Mouse (Mus musculus) limb, embryonic 11.5 days (tissue): ENCODE measurements around the gene Rdh1. TPM values are rescaled to one million over a fixed set of nuclear protein-coding genes. Genes with fewer than 3 reads are reported as not detected.
A peak's percentile ranks its signal among the peaks of the same experiment; 100 is the strongest.

Source experiments
- ATAC-seq: fragments of 200-750 bp; cut with Nextera tagmentation; 2 replicates; pipeline ENCODE4 v1.8.0; 2017; ENCODE audit warnings: low read depth; ENCODE audit not compliant: insufficient number of reproducible peaks, low FRiP score, low TSS enrichment
- DNase-seq: peaks from one replicate; pipeline ENCODE4 v3.0.0-alpha.2; 2015; ENCODE audit warnings: low spot score
- H3K27ac ChIP-seq: fragments of 300-500 bp; sonication (generic); replicated peaks from 2 replicates; pipeline ENCODE4 v1.5.1; 2014; ENCODE audit warnings: low read depth, mild to moderate bottlenecking, low read length
- H3K27me3 ChIP-seq: fragments of 300-500 bp; sonication (generic); 2 replicates; pipeline ENCODE4 v1.6.1; 2014; ENCODE audit warnings: mild to moderate bottlenecking, low read length, mixed read lengths; ENCODE audit not compliant: control insufficient read depth, insufficient read depth
- H3K36me3 ChIP-seq: fragments of 300-500 bp; sonication (generic); 2 replicates; pipeline ENCODE4 v1.6.1; 2014; ENCODE audit warnings: mild to moderate bottlenecking, low read length, moderate library complexity, mixed read lengths; ENCODE audit not compliant: control insufficient read depth, insufficient read depth
- H3K4me1 ChIP-seq: fragments of 300-500 bp; sonication (generic); 2 replicates; pipeline ENCODE4 v1.6.1; 2014; ENCODE audit warnings: low read length, mixed read lengths; ENCODE audit not compliant: control insufficient read depth, insufficient read depth
- H3K4me2 ChIP-seq: fragments of 300-500 bp; sonication (generic); 2 replicates; pipeline ENCODE4 v1.6.1; 2014; ENCODE audit warnings: low read depth, mild to moderate bottlenecking, moderate library complexity; ENCODE audit not compliant: severe bottlenecking
- H3K4me3 ChIP-seq: fragments of 300-500 bp; sonication (generic); 2 replicates; pipeline ENCODE4 v1.5.1; 2014; ENCODE audit warnings: low read depth, low read length
- H3K9ac ChIP-seq: fragments of 300-500 bp; sonication (generic); 2 replicates; pipeline ENCODE4 v1.6.1; 2014; ENCODE audit warnings: mild to moderate bottlenecking, low read length
- H3K9me3 ChIP-seq: fragments of 300-500 bp; sonication (generic); 2 replicates; pipeline ENCODE4 v1.6.1; 2016; ENCODE audit warnings: low read length; ENCODE audit not compliant: control insufficient read depth
- WGBS: fragments of 180-500 bp; shearing (Covaris S2); extraction: QIAGEN DNeasy Blood & Tissue Kit; methylation state at CpG from one replicate; pipeline ENCODE4 v1.1.7; 2014; 5-methylcytosine and 5-hydroxymethylcytosine counted together
- polyA plus RNA-seq: library from polyadenylated mRNA; unstranded; fragments of >200 nt; fragmentation: Nextera tagmentation; extraction: Ambion mirVana; gene quantifications from 2 replicates; pipeline ENCODE4 v1.2.1, GENCODE M21; 2014

Rdh1 gene
- polyA plus RNA-seq, result not detected in 2 replicates

DNA sequence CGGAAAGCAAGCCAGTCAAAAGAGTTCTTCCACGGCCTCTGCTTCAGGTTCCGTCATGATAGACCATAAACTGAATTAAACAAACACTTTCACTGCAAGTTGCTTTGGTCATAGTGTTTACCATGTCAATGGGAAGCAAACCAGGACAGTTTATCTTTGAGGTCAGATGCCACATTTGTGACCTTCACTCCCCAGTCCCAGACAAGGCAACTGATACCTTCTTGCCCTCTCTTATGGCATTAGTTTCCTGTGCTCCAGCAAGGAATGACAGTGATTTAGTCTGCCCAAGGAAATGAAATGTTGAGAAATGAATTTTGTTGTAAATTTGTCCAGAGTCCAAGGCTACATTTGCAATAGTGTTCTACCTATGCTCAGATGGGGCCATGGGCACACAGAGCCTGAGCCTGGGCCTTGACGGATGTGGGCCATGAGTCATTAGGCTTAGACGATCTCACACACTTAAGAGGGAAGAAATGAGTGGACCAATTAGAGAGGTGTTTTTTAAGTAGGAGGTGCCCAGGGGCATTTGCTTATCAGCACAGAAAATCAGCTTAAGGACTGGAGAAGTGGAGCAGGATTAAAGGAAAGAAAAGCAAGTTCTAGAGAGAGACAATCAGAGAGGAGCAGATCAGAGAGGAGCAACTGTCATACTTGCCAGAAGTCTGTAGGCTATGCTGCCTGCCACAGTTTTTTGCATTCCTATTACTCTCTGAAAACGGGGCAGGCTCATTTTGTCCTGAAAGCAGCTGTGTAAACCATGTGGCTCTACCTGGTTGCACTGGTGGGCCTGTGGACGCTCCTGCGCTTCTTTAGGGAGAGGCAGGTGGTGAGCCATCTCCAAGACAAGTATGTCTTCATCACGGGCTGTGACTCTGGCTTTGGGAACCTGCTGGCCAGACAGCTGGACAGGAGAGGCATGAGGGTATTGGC is at the start of gene Rdh1, which contains the start of gene Rdh16f1:
Rdh1 (plus strand) TSS at position 541 of the 930 bp plus-strand sequence.
Rdh16f1 (plus strand) TSS at position 607 of the 930 bp plus-strand sequence.
- ATAC-seq (no peak), DNase-seq (no peak)
- Histone ChIP-seq H3K4me2 (no peak within 1 kb of the TSS), H3K4me1 (no peaks in the 10 kb centered on the region), H3K36me3 (no peaks in the 10 kb centered on the region), H3K9ac (no peak within 1 kb of the TSS), H3K9me3 (no peaks in the 10 kb centered on the region), H3K27me3 (no peaks in the 10 kb centered on the region), H3K4me3 (no peak within 1 kb of the TSS), H3K27ac (no peak within 1 kb of the TSS)
- 69% methylated on average over 9 of the region's 9 CpGs for WGBS

DNA sequence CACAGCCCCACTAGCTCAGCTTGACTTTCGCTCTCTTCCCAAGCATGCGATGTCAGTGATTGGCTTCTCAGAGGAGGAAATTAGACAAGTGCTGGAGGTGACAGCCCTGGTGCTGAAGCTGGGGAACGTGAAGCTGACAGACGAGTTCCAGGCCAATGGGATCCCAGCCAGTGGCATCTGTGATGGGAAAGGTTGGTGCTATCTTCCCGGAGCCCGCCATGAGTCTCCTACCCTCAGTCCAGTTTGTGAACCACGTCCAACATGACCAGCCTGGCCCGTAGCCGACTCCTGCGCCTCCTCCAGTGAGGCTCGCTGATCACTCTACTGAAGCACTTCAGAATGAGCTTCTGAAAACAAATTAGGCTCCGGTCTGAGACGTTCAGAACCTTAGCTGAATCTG is 49.2 kb upstream of the Rdh1 start:
- WGBS, result 74% methylated on average over 13 of the region's 13 CpGs
- H3K9me3 ChIP-seq, result no peaks in the 10 kb centered on the region
- H3K4me2 ChIP-seq, result no peak overlapping the region
- no peak for DNase-seq
- no peak overlapping the region for H3K4me3 ChIP-seq
- H3K27ac ChIP-seq, result no peak overlapping the region
- no peak overlapping the region for H3K9ac ChIP-seq
- H3K36me3 ChIP-seq, result no peaks in the 10 kb centered on the region
- no peak for ATAC-seq
- no peaks in the 10 kb centered on the region for H3K27me3 ChIP-seq
- 0 out of 2 replicates have a peak, but pooled peaks cover 4% of the 10 kb centered on the region for H3K4me1 ChIP-seq

DNA sequence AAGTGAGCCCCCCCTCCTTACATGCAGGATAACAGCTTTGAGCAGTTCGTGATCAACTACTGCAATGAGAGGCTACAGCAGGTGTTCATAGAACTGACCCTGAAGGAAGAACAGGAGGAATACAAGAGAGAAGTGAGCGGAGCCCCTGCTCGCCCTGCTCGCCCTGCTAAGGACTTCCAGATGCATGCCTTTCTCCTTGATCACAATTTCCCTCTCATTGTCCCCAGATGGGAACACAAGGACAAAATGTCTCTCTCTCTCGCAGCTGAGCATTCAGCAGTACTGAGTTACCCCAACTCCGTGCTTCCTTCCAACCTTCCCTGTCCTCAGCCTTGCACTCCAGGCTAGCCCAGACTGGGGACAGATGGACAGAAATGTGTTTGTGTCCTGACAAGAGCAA is 46.8 kb upstream of the Rdh1 start:
- no peak overlapping the region for H3K9ac ChIP-seq
- no peaks in the 10 kb centered on the region for H3K36me3 ChIP-seq
- H3K27me3 ChIP-seq, result no peaks in the 10 kb centered on the region
- ATAC-seq, result no peak
- no peaks in the 10 kb centered on the region for H3K9me3 ChIP-seq
- peak; percentile 35 for DNase-seq
- 0 out of 2 replicates have a peak, but pooled peaks cover 4% of the 10 kb centered on the region for H3K4me1 ChIP-seq
- H3K27ac ChIP-seq, result no peak overlapping the region
- H3K4me2 ChIP-seq, result no peak overlapping the region
- 52% methylated on average over 6 of the region's 6 CpGs for WGBS
- H3K4me3 ChIP-seq, result no peak overlapping the region

DNA sequence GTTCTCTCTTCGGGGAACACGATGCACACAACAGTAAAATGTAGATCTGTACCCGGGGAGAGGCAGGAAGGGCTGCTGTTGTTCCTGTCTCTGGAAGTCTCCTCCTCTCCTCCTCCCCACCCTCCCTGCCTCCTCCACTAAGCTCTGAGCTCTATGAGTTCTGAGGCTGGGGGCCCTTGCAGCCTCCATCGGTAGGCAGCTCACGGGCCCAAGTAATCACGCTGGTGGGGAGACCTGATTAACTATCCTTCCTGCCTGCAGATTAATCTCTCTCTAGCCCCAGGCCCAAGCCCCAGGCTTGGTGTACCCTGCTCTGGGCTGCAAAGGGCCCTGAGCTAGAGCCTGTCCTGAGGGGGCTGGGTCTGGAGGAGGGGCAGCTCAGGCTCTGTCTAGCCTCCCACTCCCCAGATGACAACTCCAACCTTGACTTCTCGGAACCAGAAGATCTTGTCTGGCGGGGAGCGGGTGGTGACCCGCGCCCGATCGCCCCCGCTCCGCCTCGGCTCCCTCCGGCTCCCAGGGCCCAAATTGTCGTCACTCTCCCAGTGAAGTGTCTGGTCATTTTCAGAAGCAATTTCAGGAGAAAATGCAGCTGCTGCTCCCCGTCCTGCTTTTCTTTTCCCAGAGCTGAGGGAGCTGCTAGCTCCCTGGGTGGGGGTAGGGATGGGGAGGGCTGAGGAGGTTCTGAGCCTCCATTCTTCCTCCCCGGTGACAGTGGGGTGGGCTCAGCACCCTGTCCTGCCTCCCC is 37.7 kb upstream of the Rdh1 start:
- Histone ChIP-seq H3K36me3 (no peaks in the 10 kb centered on the region), H3K4me3 (no peak overlapping the region), H3K4me2 (peak overlapping the region; percentile 17; the same call in 1 of the 2 replicates), H3K9me3 (no peaks in the 10 kb centered on the region), H3K27ac (no peak overlapping the region), H3K4me1 (peaks cover 9% of the 10 kb centered on the region), H3K27me3 (peaks cover 3% of the 10 kb centered on the region; the same call in 1 of the 2 replicates), H3K9ac (no peak overlapping the region)
- DNase-seq (no peak), ATAC-seq (0 out of 2 replicates have a peak, but pooled peaks have one; percentile 28)
- 12% methylated on average over 20 of the region's 20 CpGs for WGBS

DNA sequence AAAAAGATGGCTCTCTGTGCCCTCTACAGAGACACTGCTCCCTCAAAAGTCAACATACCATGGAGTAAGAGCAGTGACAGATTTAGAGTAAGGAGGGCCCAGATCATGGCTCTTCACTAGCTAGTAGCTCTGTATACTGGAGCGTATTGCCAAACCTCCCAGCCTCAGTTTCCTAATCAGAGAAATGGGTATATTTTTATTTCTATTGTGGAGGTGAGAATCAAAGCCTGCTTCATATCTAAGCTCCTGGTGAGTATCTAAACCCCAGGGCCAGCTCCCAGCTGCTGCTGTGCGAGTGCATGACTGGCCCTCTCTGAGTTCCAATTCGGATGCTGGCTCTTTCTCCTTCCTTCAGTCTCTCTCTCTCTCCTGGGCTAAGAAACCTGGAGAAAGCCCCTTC is 35.3 kb upstream of the Rdh1 start, which contains the start of gene Tac2:
Tac2 (plus strand) TSS at position 301 of the 400 bp plus-strand sequence.
- Histone ChIP-seq H3K9me3 (no peaks in the 10 kb centered on the region), H3K4me3 (no peak within 1 kb of the TSS), H3K27ac (no peak within 1 kb of the TSS), H3K4me1 (peaks cover 9% of the 10 kb centered on the region), H3K4me2 (0 out of 2 replicates have a peak within 1 kb of the TSS, but pooled peaks have one; percentile 7), H3K27me3 (peaks cover 3% of the 10 kb centered on the region; the same call in 1 of the 2 replicates), H3K36me3 (no peaks in the 10 kb centered on the region), H3K9ac (no peak within 1 kb of the TSS)
- WGBS, result 83% methylated on average over 3 of the region's 3 CpGs
- DNase-seq, result no peak
- ATAC-seq, result no peak

DNA sequence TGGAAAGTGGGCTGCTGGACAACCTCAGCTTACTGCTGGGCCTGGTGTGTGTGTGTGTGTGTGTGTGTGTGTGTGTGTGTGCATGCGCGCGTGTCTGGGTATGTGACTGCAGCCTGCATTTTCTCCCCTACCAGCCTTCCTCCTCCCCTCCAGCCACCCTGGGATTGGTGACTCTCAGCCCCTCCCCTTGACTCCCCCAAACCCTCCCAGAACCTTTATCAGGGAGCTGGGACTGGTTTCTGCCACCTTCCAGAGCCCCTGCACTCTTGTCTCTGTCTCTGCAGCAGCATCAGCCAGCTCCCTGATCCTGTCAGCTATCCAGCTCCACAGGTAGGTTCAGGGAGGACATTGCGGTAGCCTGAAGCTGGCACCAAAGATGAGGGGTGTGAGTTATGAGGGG is 34.4 kb upstream of the Rdh1 start:
- no peak overlapping the region for H3K4me3 ChIP-seq
- H3K9me3 ChIP-seq, result no peaks in the 10 kb centered on the region
- 0 out of 2 replicates have a peak overlapping the region, but pooled peaks have one; percentile 7 for H3K4me2 ChIP-seq
- 78% methylated on average over 4 of the region's 4 CpGs for WGBS
- peaks cover 3% of the 10 kb centered on the region; the same call in 1 of the 2 replicates for H3K27me3 ChIP-seq
- DNase-seq (no peak), ATAC-seq (no peak)
- no peak overlapping the region for H3K9ac ChIP-seq
- H3K4me1 ChIP-seq, result peaks cover 9% of the 10 kb centered on the region
- no peak overlapping the region for H3K27ac ChIP-seq
- H3K36me3 ChIP-seq, result no peaks in the 10 kb centered on the region

DNA sequence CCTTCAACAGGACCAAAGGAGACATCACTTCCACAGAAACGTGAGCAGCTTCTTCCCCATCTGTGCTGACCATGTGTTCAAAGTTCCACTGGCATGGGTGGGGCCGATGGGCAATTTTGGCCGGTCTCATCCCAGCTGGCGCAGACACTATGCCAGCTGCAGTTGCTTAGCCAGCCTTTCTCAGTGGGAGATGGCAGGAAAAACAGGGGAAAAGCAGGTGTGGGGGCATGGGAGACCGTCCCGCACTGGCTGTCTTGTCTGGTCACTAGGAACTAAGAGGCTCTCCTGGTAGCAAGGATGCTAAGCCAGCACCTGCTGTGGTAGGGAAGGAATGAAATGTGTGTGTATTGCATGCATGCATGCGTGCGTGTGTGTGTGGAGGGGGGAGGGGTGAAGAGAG is 31.1 kb upstream of the Rdh1 start:
- WGBS, result 79% methylated on average over 8 of the region's 8 CpGs
- H3K4me1 ChIP-seq, result no peaks in the 10 kb centered on the region
- H3K27me3 ChIP-seq, result no peaks in the 10 kb centered on the region
- ATAC-seq, result no peak
- no peak overlapping the region for H3K27ac ChIP-seq
- no peak for DNase-seq
- no peak overlapping the region for H3K4me2 ChIP-seq
- no peak overlapping the region for H3K4me3 ChIP-seq
- H3K9ac ChIP-seq, result no peak overlapping the region
- H3K9me3 ChIP-seq, result no peaks in the 10 kb centered on the region
- no peaks in the 10 kb centered on the region for H3K36me3 ChIP-seq

DNA sequence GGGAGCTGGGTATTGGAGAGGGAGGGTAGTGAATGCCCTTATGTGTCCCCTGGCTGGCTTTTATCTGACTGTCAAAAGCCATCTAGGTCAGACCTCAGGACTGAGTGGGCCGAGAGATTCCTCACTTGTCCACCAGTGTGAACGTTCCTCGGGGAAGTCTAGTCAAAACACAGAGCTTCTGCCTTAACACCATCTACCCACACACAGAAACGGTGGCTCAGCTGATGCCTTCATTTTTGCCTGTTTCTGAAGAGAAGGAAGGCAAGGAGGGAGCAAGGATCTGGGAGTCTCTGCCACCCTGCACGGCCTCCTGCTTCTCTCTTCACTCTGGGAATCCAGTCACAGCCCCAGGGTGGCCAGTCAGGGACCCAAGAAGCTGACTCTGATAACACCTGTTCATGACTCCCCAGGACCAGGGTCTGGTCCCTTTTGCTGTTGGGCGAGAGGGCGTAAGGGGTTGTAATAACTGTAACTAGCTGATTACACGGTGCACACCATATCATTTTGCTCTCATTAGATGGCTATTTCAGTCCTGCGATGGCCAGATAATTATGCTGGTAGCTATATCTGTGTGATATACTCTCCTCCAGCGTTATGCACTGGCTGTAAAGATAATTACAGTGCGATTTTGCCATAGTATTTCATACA is 29.1 kb upstream of the Rdh1 start:
- Histone ChIP-seq H3K4me1 (no peaks in the 10 kb centered on the region), H3K4me2 (no peak overlapping the region), H3K9ac (no peak overlapping the region), H3K27ac (no peak overlapping the region), H3K36me3 (no peaks in the 10 kb centered on the region), H3K4me3 (no peak overlapping the region), H3K9me3 (no peaks in the 10 kb centered on the region), H3K27me3 (no peaks in the 10 kb centered on the region)
- ATAC-seq (no peak), DNase-seq (no peak)
- 73% methylated on average over 11 of the region's 11 CpGs for WGBS
